Mouse (Mus musculus) adrenal gland, adult 8-10 months (tissue): ENCODE data around the gene Rbak. TPM values are rescaled to one million over a fixed set of nuclear protein-coding genes. Genes with fewer than 3 reads are reported as not detected.
"Not testable (repeated sequence)": the region's sequence is repeated elsewhere in the genome, so short reads cannot be mapped to it uniquely, and the experiment has no call there.

Source experiments
- DNase-seq: peaks from one replicate; pipeline ENCODE4 v3.0.0; 2022
- microRNA-seq, 2 experiments: library from miRNA; unstranded; fragments of <30 nt; microRNA quantifications; one replicate each; pipeline ENCODE4 v1.2.0; 2022
- total RNA-seq, 4 experiments: library from RNA; stranded (reverse); gene quantifications; 2 replicates each; pipeline ENCODE4 v1.2.4; 2022

Rbak gene
- total RNA-seq, 4 experiments from 2014 or later: 10.9 to 22.2 (median 17.2) TPM

DNA sequence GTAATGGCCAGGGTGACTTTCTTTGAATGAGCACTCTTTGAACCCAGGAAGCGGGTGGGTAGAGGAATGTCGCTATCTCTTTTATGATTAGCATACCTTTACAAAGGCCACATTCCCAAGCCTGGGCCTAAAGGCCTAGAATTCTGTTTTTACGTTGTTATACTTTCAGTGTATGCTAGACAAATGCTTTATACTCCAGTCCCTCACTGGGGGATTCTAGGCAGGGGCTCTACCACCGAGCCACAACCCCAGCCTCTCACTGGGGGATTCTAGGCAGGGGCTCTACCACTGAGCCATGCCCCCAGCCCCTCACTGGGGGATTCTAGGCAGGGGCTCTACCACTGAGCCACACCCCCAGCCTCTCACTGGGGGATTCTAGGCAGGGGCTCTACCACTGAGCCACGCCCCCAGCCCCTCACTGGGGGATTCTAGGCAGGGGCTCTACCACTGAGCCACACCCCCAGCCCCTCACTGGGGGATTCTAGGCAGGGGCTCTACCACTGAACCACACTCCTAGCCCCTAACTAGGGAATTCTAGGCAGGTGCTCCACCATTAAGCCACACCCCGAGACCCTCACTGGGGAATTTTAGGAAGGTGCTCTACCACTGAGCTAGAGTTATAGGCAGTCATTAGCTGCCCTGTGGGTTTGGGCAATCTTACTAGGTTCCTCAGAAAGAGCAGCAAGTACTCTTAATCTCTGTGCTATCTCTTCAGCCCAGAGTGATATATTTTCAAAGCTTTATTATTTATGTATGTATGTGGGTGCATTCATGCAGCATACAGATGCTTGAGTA is 46.2 kb downstream of the Rbak start:
- DNase-seq: not testable (repeated sequence)

GRCm38 (mm10) chr5:143132935-143133514 is 47.5 kb downstream of the Rbak start:
- no peak for DNase-seq

DNA sequence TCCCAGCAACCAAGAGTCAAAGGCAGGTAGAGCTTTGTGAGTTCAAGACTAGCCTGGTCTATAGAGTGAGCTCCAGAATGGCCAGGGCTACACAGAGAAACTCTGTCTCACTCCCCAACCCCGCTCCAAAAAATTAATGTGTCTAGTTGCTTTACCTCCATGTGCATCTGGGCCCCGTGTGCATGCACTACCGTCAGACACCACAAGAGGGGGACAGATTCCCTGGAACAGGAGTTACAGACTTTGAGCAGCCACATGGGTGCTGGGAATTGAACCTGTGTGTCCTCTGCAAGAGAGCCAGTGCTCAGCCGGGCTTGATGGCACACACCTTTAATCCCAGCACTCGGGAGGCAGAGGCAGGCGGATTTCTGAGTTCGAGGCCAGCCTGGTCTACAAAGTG is 50.2 kb downstream of the Rbak start:
- DNase-seq: no peak

DNA sequence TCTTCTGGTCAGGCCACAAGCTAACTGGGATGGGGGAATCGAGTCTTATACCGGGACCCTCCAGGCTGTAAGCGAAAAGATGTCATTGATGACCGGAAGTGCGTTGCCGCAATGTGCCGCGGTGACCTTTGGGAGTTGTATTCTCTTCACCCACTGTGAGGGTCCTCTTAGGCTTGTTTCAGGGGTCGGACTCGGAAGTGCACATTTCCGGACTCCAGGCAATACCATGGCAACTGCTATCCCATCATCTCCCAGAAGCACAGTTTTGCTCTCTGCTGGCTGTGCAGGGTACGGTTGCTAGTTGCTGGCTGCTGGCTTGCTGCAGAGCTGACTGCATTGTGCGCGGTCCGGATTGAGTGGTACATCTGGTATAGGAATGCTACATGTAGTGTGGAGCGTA is 51.5 kb downstream of the Rbak start:
- no peak for DNase-seq

DNA sequence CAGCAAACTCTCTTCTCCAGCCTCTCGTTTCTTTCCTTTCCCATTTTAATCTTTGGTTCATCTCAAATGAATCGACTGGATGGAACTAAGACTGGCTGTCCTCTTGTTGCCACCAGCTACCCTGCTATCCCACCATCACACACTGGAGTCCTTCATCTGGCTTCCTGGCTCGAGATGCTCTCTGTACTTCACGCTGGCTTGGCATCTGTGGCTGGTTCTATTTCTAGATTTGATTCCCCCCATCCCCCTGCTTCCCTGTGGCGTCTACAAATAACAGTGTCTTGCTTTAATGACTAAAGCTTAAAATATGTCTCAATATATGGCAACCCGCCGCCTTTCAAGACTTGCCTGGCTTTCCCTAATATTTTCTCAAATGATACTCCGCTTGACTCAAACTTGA is 52.7 kb downstream of the Rbak start:
- DNase-seq: no peak

- no peak for DNase-seq
Observed at GRCm38 (mm10) chr5:143126908-143127307, 53.7 kb downstream of the Rbak start.

GRCm38 (mm10) chr5:143126089-143126488 is 54.5 kb downstream of the Rbak start:
- no peak for DNase-seq

DNA sequence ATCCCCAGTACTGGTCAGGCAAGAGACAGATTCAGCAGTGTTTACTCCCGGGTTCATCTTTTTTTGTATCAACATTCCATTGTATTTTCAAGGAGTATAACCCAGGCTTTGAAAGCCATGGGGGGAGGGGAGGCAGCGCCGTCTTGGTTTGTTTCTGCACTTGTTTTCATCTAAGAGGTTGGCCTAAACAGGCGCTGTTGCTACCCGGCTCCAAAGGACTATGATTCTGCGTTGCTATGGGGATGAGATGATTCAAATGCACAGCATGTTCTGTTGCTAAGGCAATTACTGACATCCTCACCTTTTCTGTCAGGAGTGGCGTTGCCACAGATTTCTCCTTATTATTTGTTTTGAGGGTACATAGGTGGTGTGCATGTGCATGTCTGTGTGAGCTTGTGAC is 55.0 kb downstream of the Rbak start:
- DNase-seq: no peak

GRCm38 (mm10) chr5:143124805-143125378 is 55.7 kb downstream of the Rbak start:
- no peak for DNase-seq

DNA sequence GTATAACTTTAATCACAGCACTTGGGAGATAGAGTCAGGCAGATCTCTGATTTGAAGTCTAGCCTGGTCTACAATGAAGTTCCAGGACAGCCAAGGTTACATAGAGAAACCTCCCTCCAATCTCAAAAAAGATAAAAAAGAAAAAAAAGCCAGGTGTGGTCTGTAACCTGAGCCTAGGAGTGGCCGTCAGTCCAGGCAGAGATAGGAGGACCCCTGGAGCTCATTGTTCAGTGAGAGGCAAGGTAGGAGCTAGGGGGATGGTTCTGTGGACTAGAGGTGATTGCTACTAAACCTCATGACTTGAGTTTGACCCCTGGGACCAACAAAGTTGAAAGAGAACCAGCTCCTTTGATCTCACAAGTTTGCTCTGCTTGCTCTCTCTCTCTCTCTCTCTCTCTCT is 57.9 kb downstream of the Rbak start:
- DNase-seq: no peak

Small RNA genes lying within 50 kb of the gene (microRNA-seq; reads per million reads assigned to microRNA genes)
- 0 reads per million in 2 experiments for gene Gm44405

Other genes with a start within 250 kb of the Rbak start
- 10 to 100 TPM; 22.0 to 33.6 (median 31.7) TPM for gene Fscn1, start 220.4 kb downstream of the Rbak start, total RNA-seq
- 10 to 100 TPM; 41.7 to 58.3 (median 53.6) TPM for gene Rnf216, start 67.8 kb downstream of the Rbak start, total RNA-seq
- under 1 TPM in 3 of 4 experiments, not detected in 1; 0.06 to 0.22 (median 0.11) TPM for gene Olfr718-ps1, start 33.2 kb downstream of the Rbak start, total RNA-seq
- not detected for gene Spdye4b, start 242 bp upstream of the Rbak start, total RNA-seq
- gene Spdye4a, start 46.1 kb upstream of the Rbak start, total RNA-seq: not detected
- 10 to 100 TPM; 22.8 to 30.6 (median 25.7) TPM for gene Zfp12, start 54.4 kb upstream of the Rbak start, total RNA-seq
- gene Zfp316, start 89.2 kb upstream of the Rbak start, total RNA-seq: 10 to 100 TPM; 11.0 to 13.1 (median 12.0) TPM
- under 1 TPM; 0.20 to 0.54 (median 0.46) TPM for gene Zfp853, start 112.8 kb upstream of the Rbak start, total RNA-seq
- gene E130309D02Rik, start 134.6 kb upstream of the Rbak start, total RNA-seq: 10 to 100 TPM; 22.1 to 34.5 (median 28.6) TPM
- 10 to 100 TPM; 60.3 to 74.8 (median 66.3) TPM for gene Zdhhc4, start 148.5 kb upstream of the Rbak start, total RNA-seq
- 1 to 10 TPM in 1 of 4 experiments, under 1 TPM in 3; 0.61 to 1.2 (median 0.91) TPM for gene Grid2ip, start 176.6 kb upstream of the Rbak start, total RNA-seq
- gene Kdelr2, start 223.1 kb upstream of the Rbak start, total RNA-seq: 100 to 1,000 TPM in 3 of 4 experiments, 10 to 100 TPM in 1; 97.5 to 115 (median 101) TPM